Mouse (Mus musculus) lung, postnatal 0 days (tissue): ENCODE results near the gene Immp2l.

ENCODE experiments used
- CTCF ChIP-seq: IDR thresholded peaks from 2 replicates; pipeline ENCODE4 v1.5.1; 2016; ENCODE audit warnings: antibody characterized with exemption, mild to moderate bottlenecking
- EP300 ChIP-seq: IDR thresholded peaks from 2 replicates; pipeline ENCODE4 v1.6.1; 2016; ENCODE audit warnings: antibody characterized with exemption, mild to moderate bottlenecking, control low read depth

GRCm38 (mm10) chr12:41674861-41675260, 651.0 kb downstream of the Immp2l start:
- no peak for TF ChIP-seq CTCF
- TF ChIP-seq EP300 = no peak
